Mouse (Mus musculus): ENCODE results near the gene Tfg.

Tfg gene

GRCm38 (mm10) chr16:56717224-56718200, at the start of gene Tfg:
TSS of gene Tfg (minus strand) at chr16:56717450.
- DNase-seq, result peak; percentile 100

- no peak for DNase-seq
These were observed 11.8 kb upstream of the Tfg start for GRCm38 (mm10) chr16:56729060-56729459.

GRCm38 (mm10) chr16:56724927-56725326, 7.7 kb upstream of the Tfg start:
- no peak for DNase-seq

GRCm38 (mm10) chr16:56722357-56722756, 5.1 kb upstream of the Tfg start:
- no peak for DNase-seq

- DNase-seq, result no peak
These were observed 1.8 kb upstream of the Tfg start for GRCm38 (mm10) chr16:56719031-56719430.

GRCm38 (mm10) chr16:56716557-56717179, 582 bp downstream of the Tfg start:
- DNase-seq, result peak; percentile 67

- DNase-seq, result no peak
These were observed 1.6 kb downstream of the Tfg start for GRCm38 (mm10) chr16:56715608-56716007.

GRCm38 (mm10) chr16:56710071-56710470, 7.2 kb downstream of the Tfg start:
- no peak for DNase-seq

GRCm38 (mm10) chr16:56705731-56706130, 11.5 kb downstream of the Tfg start:
- DNase-seq, result no peak

- no peak for DNase-seq
These were observed 16.4 kb downstream of the Tfg start for GRCm38 (mm10) chr16:56700898-56701297.

GRCm38 (mm10) chr16:56696448-56696847, 20.8 kb downstream of the Tfg start:
- no peak for DNase-seq

GRCm38 (mm10) chr16:56690715-56691114, 26.5 kb downstream of the Tfg start:
- no peak for DNase-seq

GRCm38 (mm10) chr16:56686747-56687146, 30.5 kb downstream of the Tfg start:
- DNase-seq, result no peak

- no peak for DNase-seq
These were observed 36.1 kb downstream of the Tfg start for GRCm38 (mm10) chr16:56681010-56681645.

- DNase-seq, result peak; percentile 5
These were observed 40.1 kb downstream of the Tfg start for GRCm38 (mm10) chr16:56677146-56677545.

GRCm38 (mm10) chr16:56673420-56673819, 43.8 kb downstream of the Tfg start:
- no peak for DNase-seq

GRCm38 (mm10) chr16:56670941-56671340, 46.3 kb downstream of the Tfg start:
- DNase-seq, result no peak

GRCm38 (mm10) chr16:56669520-56669919, 47.7 kb downstream of the Tfg start:
- DNase-seq, result no peak

- DNase-seq, result no peak
These were observed 58.4 kb downstream of the Tfg start for GRCm38 (mm10) chr16:56658866-56659265.

- no peak for DNase-seq
These were observed 61.9 kb downstream of the Tfg start for GRCm38 (mm10) chr16:56655193-56655910.

GRCm38 (mm10) chr16:56646382-56647172, 70.7 kb downstream of the Tfg start:
- DNase-seq, result no peak

- no peak for DNase-seq
These were observed 72.0 kb downstream of the Tfg start for GRCm38 (mm10) chr16:56645251-56645650.
